Mouse (Mus musculus) hindbrain, postnatal 0 days (tissue): ENCODE data around the gene Socs3. TPM values are rescaled to one million over a fixed set of nuclear protein-coding genes. Genes with fewer than 3 reads are reported as not detected.
A peak's percentile ranks its signal among the peaks of the same experiment; 100 is the strongest.

Source experiments
- ATAC-seq: fragments of 200-750 bp; cut with Nextera tagmentation; 2 replicates; pipeline ENCODE4 v1.8.0; 2017; ENCODE audit warnings: mild to moderate bottlenecking, moderate TSS enrichment, moderate library complexity
- DNase-seq: peaks from one replicate; pipeline ENCODE4 v3.0.0-alpha.2; 2015; ENCODE audit warnings: low spot score
- H3K27ac ChIP-seq: fragments of 300-500 bp; sonication (generic); 2 replicates; pipeline ENCODE4 v1.5.1; 2014; ENCODE audit warnings: mild to moderate bottlenecking
- H3K27me3 ChIP-seq: fragments of 300-500 bp; sonication (generic); 2 replicates; pipeline ENCODE4 v1.6.1; 2014; ENCODE audit warnings: low read length, mixed read lengths; ENCODE audit not compliant: insufficient read depth
- H3K36me3 ChIP-seq: fragments of 300-500 bp; sonication (generic); 2 replicates; pipeline ENCODE4 v1.6.1; 2014; ENCODE audit warnings: low read length, mixed read lengths; ENCODE audit not compliant: insufficient read depth
- H3K4me1 ChIP-seq: fragments of 300-500 bp; sonication (generic); 2 replicates; pipeline ENCODE4 v1.6.1; 2014; ENCODE audit warnings: antibody characterized with exemption, low read length, mixed read lengths; ENCODE audit not compliant: insufficient read depth
- H3K4me2 ChIP-seq: fragments of 300-500 bp; sonication (generic); 2 replicates; pipeline ENCODE4 v1.6.1; 2014; ENCODE audit warnings: low read depth, mild to moderate bottlenecking, low read length, moderate library complexity, mixed read lengths
- H3K4me3 ChIP-seq: fragments of 300-500 bp; sonication (generic); 2 replicates; pipeline ENCODE4 v1.5.1; 2014; ENCODE audit warnings: low read length
- H3K9ac ChIP-seq: fragments of 300-500 bp; sonication (generic); replicated peaks from 2 replicates; pipeline ENCODE4 v1.6.1; 2014; ENCODE audit warnings: mild to moderate bottlenecking, low read length, moderate library complexity, mixed read lengths
- H3K9me3 ChIP-seq: fragments of 300-500 bp; sonication (generic); 2 replicates; pipeline ENCODE4 v1.6.1; 2016; ENCODE audit warnings: low read length, mixed read lengths
- CTCF ChIP-seq: IDR thresholded peaks from 2 replicates; pipeline ENCODE4 v1.5.1; 2016; ENCODE audit warnings: antibody characterized with exemption, control low read depth, low read depth
- WGBS: fragments of 180-500 bp; shearing (Covaris S2); extraction: QIAGEN DNeasy Blood & Tissue Kit; methylation state at CpG from one replicate; pipeline ENCODE4 v1.1.7; 2014; 5-methylcytosine and 5-hydroxymethylcytosine counted together
- polyA plus RNA-seq: library from polyadenylated mRNA; unstranded; fragments of >200 nt; fragmentation: Nextera tagmentation; extraction: Ambion mirVana; gene quantifications from 2 replicates; pipeline ENCODE4 v1.2.1, GENCODE M21; 2015
- total RNA-seq: library from RNA; depleted of rRNA; stranded (reverse); fragments of >200 nt; gene quantifications from 2 replicates; pipeline ENCODE4 v1.2.3, GENCODE M21; 2014

The Socs3 gene
- total and polyA plus RNA-seq, 2 experiments from 2014 or later = 6.0 to 12.3 TPM

- peaks cover 26% of the 10 kb centered on the region for H3K4me1 ChIP-seq
- TF ChIP-seq CTCF = no peak
- no peaks in the 10 kb centered on the region for H3K36me3 ChIP-seq
- H3K27ac ChIP-seq = peak overlapping the region; percentile 85; the same call in 1 of the 2 replicates
- H3K4me3 ChIP-seq = peak overlapping the region; percentile 53
- peak overlapping the region; percentile 91 for H3K4me2 ChIP-seq
- WGBS = 8% methylated on average over 33 of the region's 34 CpGs
- peak overlapping the region; percentile 62 for H3K9ac ChIP-seq
- H3K27me3 ChIP-seq = no peaks in the 10 kb centered on the region
- H3K9me3 ChIP-seq = no peaks in the 10 kb centered on the region
- DNase-seq = peak; percentile 53
- ATAC-seq = no peak
Measured at GRCm38 (mm10) chr11:117967249-117968015, 2.4 kb downstream of the Socs3 start.

- peak overlapping the region; percentile 53 for H3K4me3 ChIP-seq
- peak; percentile 46 for DNase-seq
- H3K27me3 ChIP-seq = no peaks in the 10 kb centered on the region
- H3K27ac ChIP-seq = no peak overlapping the region
- H3K9me3 ChIP-seq = no peaks in the 10 kb centered on the region
- H3K4me1 ChIP-seq = peaks cover 26% of the 10 kb centered on the region
- peak overlapping the region; percentile 91 for H3K4me2 ChIP-seq
- 39% methylated on average over 7 of the region's 7 CpGs for WGBS
- ATAC-seq = no peak
- H3K9ac ChIP-seq = no peak overlapping the region
- TF ChIP-seq CTCF = no peak
- H3K36me3 ChIP-seq = no peaks in the 10 kb centered on the region
Measured at GRCm38 (mm10) chr11:117966506-117967100, 3.2 kb downstream of the Socs3 start.

GRCm38 (mm10) chr11:117965561-117965981 is 4.3 kb downstream of the Socs3 start:
- no peak for TF ChIP-seq CTCF
- Histone ChIP-seq H3K9ac (no peak overlapping the region; the same call in 1 of the 2 replicates), H3K27me3 (no peaks in the 10 kb centered on the region), H3K36me3 (no peaks in the 10 kb centered on the region), H3K4me1 (peaks cover 26% of the 10 kb centered on the region), H3K4me3 (no peak overlapping the region), H3K9me3 (no peaks in the 10 kb centered on the region), H3K27ac (no peak overlapping the region), H3K4me2 (no peak overlapping the region)
- ATAC-seq (no peak), DNase-seq (no peak)
- WGBS = 23% methylated on average over 9 of the region's 9 CpGs

- no peak overlapping the region for H3K9ac ChIP-seq
- H3K9me3 ChIP-seq = no peaks in the 10 kb centered on the region
- H3K36me3 ChIP-seq = no peaks in the 10 kb centered on the region
- no peak for DNase-seq
- 40% methylated on average over 7 of the region's 7 CpGs for WGBS
- H3K4me2 ChIP-seq = no peak overlapping the region
- no peak overlapping the region for H3K27ac ChIP-seq
- no peak for ATAC-seq
- H3K4me1 ChIP-seq = peaks cover 26% of the 10 kb centered on the region
- TF ChIP-seq CTCF = no peak
- no peak overlapping the region for H3K4me3 ChIP-seq
- H3K27me3 ChIP-seq = no peaks in the 10 kb centered on the region
Measured at GRCm38 (mm10) chr11:117965052-117965451, 4.8 kb downstream of the Socs3 start.

GRCm38 (mm10) chr11:117964294-117964693 is 5.6 kb downstream of the Socs3 start:
- no peaks in the 10 kb centered on the region for H3K9me3 ChIP-seq
- no peak overlapping the region for H3K4me2 ChIP-seq
- no peaks in the 10 kb centered on the region for H3K27me3 ChIP-seq
- DNase-seq = no peak
- no peak overlapping the region for H3K9ac ChIP-seq
- TF ChIP-seq CTCF = no peak
- WGBS = 41% methylated on average over 1 of the region's 1 CpGs
- H3K36me3 ChIP-seq = no peaks in the 10 kb centered on the region
- peaks cover 22% of the 10 kb centered on the region for H3K4me1 ChIP-seq
- ATAC-seq = no peak
- no peak overlapping the region for H3K4me3 ChIP-seq
- H3K27ac ChIP-seq = peak overlapping the region; percentile 22; the same call in 1 of the 2 replicates

- no peak for DNase-seq
- Histone ChIP-seq H3K4me1 (peaks cover 22% of the 10 kb centered on the region), H3K9ac (peak overlapping the region; percentile 28), H3K4me3 (peak overlapping the region; percentile 26), H3K9me3 (no peaks in the 10 kb centered on the region), H3K27me3 (no peaks in the 10 kb centered on the region), H3K27ac (peak overlapping the region; percentile 22; the same call in 1 of the 2 replicates), H3K36me3 (no peaks in the 10 kb centered on the region), H3K4me2 (peak overlapping the region; percentile 69)
- 4% methylated on average over 9 of the region's 9 CpGs for WGBS
- ATAC-seq = no peak
- no peak for TF ChIP-seq CTCF
Measured at GRCm38 (mm10) chr11:117963872-117964271, 6.0 kb downstream of the Socs3 start.
